15 mouse cellular contexts compared by ENCODE assay signal in genomic region chr10:41599051-41599450, GRCm38 (mm10).
DNase-seq lines count a peak whose midpoint lies in the region.
"Had no signal": no experiment of that assay in that cellular context is flagged by ENCODE, and none has a peak within 500 bp of the region (broad histone marks: within the 10 kb centered on the region; RNA-seq: fewer than 3 reads in every experiment).

No protein-coding gene starts in this region.

- DNase-seq in heart, embryonic 10.5 days (ENCODE audit: low spot score), result no peak
- no peak for DNase-seq in heart, postnatal 25 days (ENCODE audit: low spot score)
- DNase-seq in urinary bladder, postnatal 14 days (ENCODE audit: low spot score), result peak; percentile 14
- no peak for DNase-seq in urinary bladder, postnatal 36 days (ENCODE audit: low spot score in 2 of 2)
- peak; percentile 69 for DNase-seq in gastrocnemius, adult 18-20 months (ENCODE audit: low spot score)
- no peak for DNase-seq in thymus, postnatal 4 days
- no peak for DNase-seq in testis, postnatal 10 days (ENCODE audit: low spot score)
- DNase-seq in adrenal gland, adult 18-20 months (ENCODE audit: low spot score in 2 of 2), result no peak
- DNase-seq: lung, adult 18-20 months; retina, postnatal 1 day had no signal

- H3K9me3 ChIP-seq in heart, embryonic 10.5 days, result no peaks in the 10 kb centered on the region
- H3K9me3 ChIP-seq: embryonic facial prominence, embryonic 15.5 days; forebrain, embryonic 12.5 days; midbrain, embryonic 12.5 days had no signal

- H3K27me3 ChIP-seq in heart, embryonic 10.5 days (ENCODE audit: insufficient read depth, poor library complexity, severe bottlenecking), result no peaks in the 10 kb centered on the region
- H3K27me3 ChIP-seq: embryonic facial prominence, embryonic 15.5 days; forebrain, embryonic 12.5 days; midbrain, embryonic 12.5 days; Patski had no signal

- 74% methylated on average over 9 of the region's 9 CpGs for WGBS in heart, embryonic 10.5 days

- H3K4me1 ChIP-seq in heart, embryonic 10.5 days, result peaks cover 38% of the 10 kb centered on the region

- intact Hi-C loops in heart, postnatal 25 days (cut with DNase I), result no loop called here

- peak overlapping the region; percentile 67; the same call in 1 of the 2 replicates for H3K27ac ChIP-seq in heart, embryonic 10.5 days
- H3K27ac ChIP-seq: embryonic facial prominence, embryonic 15.5 days; forebrain, embryonic 12.5 days; macrophage; midbrain, embryonic 12.5 days had no signal

- H3K4me3 ChIP-seq in heart, embryonic 10.5 days, result no peak overlapping the region
- H3K4me3 ChIP-seq: embryonic facial prominence, embryonic 15.5 days; forebrain, embryonic 12.5 days; midbrain, embryonic 12.5 days had no signal

- no peaks in the 10 kb centered on the region for H3K36me3 ChIP-seq in heart, embryonic 10.5 days
- H3K36me3 ChIP-seq: embryonic facial prominence, embryonic 15.5 days; forebrain, embryonic 12.5 days; midbrain, embryonic 12.5 days had no signal

Comparison
In these comparisons a context has a peak if more than half of its experiments do, and no peak if none do; other contexts are left out.
1. DNase-seq: peak in urinary bladder, postnatal 14 days (single experiment) and gastrocnemius, adult 18-20 months (single experiment); none in heart, embryonic 10.5 days (single experiment), heart, postnatal 25 days (single experiment), urinary bladder, postnatal 36 days (0 of 2), thymus, postnatal 4 days (single experiment), testis, postnatal 10 days (single experiment) and adrenal gland, adult 18-20 months (0 of 2).